Mouse (Mus musculus) stomach, embryonic 16.5 days (tissue): ENCODE measurements at regions not wholly inside any gene's neighbourhood (a gene's known extent, or its start where the extent isn't known, plus 50 kb on each side); places are given as distances from the start of the nearest gene placed in this dataset.

Experiments used
- ATAC-seq: fragments of 200-750 bp; cut with Nextera tagmentation; 2 replicates; pipeline ENCODE4 v1.8.0; 2017; ENCODE audit warnings: moderate number of reproducible peaks, moderate TSS enrichment; ENCODE audit not compliant: insufficient read depth, low FRiP score
- H3K27ac ChIP-seq: fragments of 300-500 bp; sonication (generic); 2 replicates; pipeline ENCODE4 v1.5.1; 2014; ENCODE audit warnings: low read length
- H3K27me3 ChIP-seq: fragments of 300-500 bp; sonication (generic); 2 replicates; pipeline ENCODE4 v1.6.1; 2014; ENCODE audit warnings: low read length, control low read depth, mixed read lengths; ENCODE audit not compliant: control insufficient read depth, insufficient read depth
- H3K36me3 ChIP-seq: fragments of 300-500 bp; sonication (generic); 2 replicates; pipeline ENCODE4 v1.6.1; 2014; ENCODE audit warnings: low read length; ENCODE audit not compliant: control insufficient read depth, insufficient read depth
- H3K4me1 ChIP-seq: fragments of 300-500 bp; sonication (generic); 2 replicates; pipeline ENCODE4 v1.6.1; 2014; ENCODE audit warnings: low read length, control low read depth, mixed read lengths; ENCODE audit not compliant: control insufficient read depth, insufficient read depth
- H3K4me2 ChIP-seq: fragments of 300-500 bp; sonication (generic); 2 replicates; pipeline ENCODE4 v1.6.1; 2014; ENCODE audit warnings: low read depth, low read length, mixed read lengths
- H3K4me3 ChIP-seq: fragments of 300-500 bp; sonication (generic); replicated peaks from 2 replicates; pipeline ENCODE4 v1.5.1; 2014; ENCODE audit warnings: mild to moderate bottlenecking, low read length
- H3K9ac ChIP-seq: fragments of 300-500 bp; sonication (generic); 2 replicates; pipeline ENCODE4 v1.6.1; 2014; ENCODE audit warnings: low read length
- H3K9me3 ChIP-seq: fragments of 300-500 bp; sonication (generic); replicated peaks from 2 replicates; pipeline ENCODE4 v1.6.1; 2016; ENCODE audit warnings: low read length, control low read depth; ENCODE audit not compliant: control insufficient read depth
- WGBS: fragments of 180-500 bp; shearing (Covaris S2); extraction: QIAGEN DNeasy Blood & Tissue Kit; methylation state at CpG from one replicate; pipeline ENCODE4 v1.1.7; 2014; 5-methylcytosine and 5-hydroxymethylcytosine counted together

DNA sequence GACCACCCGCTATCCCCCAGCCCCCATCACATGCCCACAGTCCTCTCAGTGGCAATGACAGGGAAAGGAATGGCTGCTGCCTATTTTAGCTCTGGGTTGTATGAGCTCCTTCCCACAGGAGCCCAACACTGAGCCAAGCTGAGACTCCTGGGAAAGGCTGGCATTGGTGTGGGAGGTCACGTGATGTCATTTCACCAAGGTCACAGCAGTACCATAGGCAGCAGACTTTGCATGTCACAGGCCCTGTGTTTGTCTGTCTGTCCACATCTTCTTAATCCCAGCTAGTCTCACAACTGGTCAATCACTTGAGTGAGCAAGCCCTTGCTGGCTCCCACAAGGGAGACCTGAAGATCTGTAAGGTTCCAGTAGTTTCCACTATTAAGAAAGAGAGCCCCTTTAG lies 58.7 kb upstream of the Insig1 start:
- 93% methylated on average over 2 of the region's 2 CpGs for WGBS

DNA sequence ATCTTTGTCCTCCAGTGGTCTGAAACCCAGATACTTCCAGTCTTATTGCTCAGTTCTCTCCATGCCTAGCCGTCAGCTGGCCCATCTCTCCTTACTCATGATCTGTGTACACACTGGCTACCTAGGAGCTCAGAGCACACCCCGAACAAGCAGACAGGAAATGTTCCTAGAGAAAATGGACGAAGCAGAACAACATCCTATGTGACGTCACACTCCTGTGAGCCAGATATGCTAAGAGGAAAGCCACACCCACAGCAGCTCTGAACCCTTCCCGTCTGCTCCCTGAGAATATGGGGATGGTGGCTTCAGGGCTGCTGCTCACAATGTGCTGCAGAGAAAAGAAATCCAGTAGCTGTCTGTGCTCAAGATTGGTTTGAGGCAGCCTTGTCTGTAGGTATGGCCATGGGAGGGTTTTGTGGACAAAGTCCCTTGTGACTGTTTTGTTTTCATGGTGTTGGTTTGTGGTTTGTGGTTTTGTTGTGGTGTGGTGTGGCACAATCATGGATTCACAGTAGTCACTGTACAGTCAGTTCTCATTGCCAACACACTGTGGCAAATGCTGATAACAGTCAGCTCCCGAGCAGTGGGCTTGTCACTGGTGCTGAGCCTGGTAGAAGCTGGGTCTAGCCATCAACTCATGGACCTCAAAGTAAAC lies 57.4 kb upstream of the Insig1 start:
- H3K27ac ChIP-seq = no peak overlapping the region
- no peak overlapping the region for H3K4me3 ChIP-seq
- H3K27me3 ChIP-seq = no peaks in the 10 kb centered on the region
- H3K9ac ChIP-seq = no peak overlapping the region
- no peaks in the 10 kb centered on the region for H3K9me3 ChIP-seq
- no peak for ATAC-seq
- H3K4me2 ChIP-seq = no peak overlapping the region
- no peaks in the 10 kb centered on the region for H3K36me3 ChIP-seq
- 0 out of 2 replicates have a peak, but pooled peaks cover 2% of the 10 kb centered on the region for H3K4me1 ChIP-seq
- 44% methylated on average over 6 of the region's 6 CpGs for WGBS

More for the DNA sequence above, 58.7 kb upstream of the Insig1 start:
- Histone ChIP-seq H3K9ac (no peak overlapping the region), H3K4me3 (no peak overlapping the region), H3K9me3 (no peaks in the 10 kb centered on the region), H3K27me3 (no peaks in the 10 kb centered on the region), H3K36me3 (no peaks in the 10 kb centered on the region), H3K27ac (no peak overlapping the region), H3K4me2 (no peak overlapping the region), H3K4me1 (0 out of 2 replicates have a peak, but pooled peaks cover 2% of the 10 kb centered on the region)
- ATAC-seq = no peak

DNA sequence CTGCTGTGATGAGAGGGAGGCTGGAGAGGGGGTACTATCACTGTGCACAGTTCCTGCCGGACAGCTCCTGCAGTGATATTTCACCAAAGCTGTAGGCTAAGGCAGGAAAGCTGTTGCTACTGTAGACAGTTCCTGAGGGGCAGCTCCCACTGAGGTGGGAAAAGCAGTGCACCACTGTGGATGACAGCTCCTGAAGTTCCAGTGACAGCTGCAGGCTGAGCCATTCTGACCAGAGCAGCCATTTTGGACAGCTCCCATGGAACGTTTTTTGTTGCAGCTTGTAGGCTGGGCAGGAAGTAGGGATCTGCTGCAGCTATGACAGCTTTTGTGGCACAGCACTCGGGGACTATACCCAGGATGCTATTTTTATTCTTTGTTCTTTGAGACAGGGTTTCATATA lies 51.3 kb upstream of the Insig1 start:
- no peak overlapping the region for H3K27ac ChIP-seq
- no peaks in the 10 kb centered on the region for H3K4me1 ChIP-seq
- no peak overlapping the region for H3K4me2 ChIP-seq
- no peaks in the 10 kb centered on the region for H3K9me3 ChIP-seq
- no peak overlapping the region for H3K9ac ChIP-seq
- 43% methylated on average over 3 of the region's 3 CpGs for WGBS
- no peak for ATAC-seq
- H3K4me3 ChIP-seq = no peak overlapping the region
- no peaks in the 10 kb centered on the region for H3K36me3 ChIP-seq
- no peaks in the 10 kb centered on the region for H3K27me3 ChIP-seq
